Mouse (Mus musculus) retina, postnatal 7 days (tissue): ENCODE results near the gene Tmem270.

ENCODE experiments used
- DNase-seq: peaks from one replicate; pipeline ENCODE4 v3.0.0-alpha.2; 2012; ENCODE audit warnings: low read depth, low spot score

Tmem270 gene

DNA sequence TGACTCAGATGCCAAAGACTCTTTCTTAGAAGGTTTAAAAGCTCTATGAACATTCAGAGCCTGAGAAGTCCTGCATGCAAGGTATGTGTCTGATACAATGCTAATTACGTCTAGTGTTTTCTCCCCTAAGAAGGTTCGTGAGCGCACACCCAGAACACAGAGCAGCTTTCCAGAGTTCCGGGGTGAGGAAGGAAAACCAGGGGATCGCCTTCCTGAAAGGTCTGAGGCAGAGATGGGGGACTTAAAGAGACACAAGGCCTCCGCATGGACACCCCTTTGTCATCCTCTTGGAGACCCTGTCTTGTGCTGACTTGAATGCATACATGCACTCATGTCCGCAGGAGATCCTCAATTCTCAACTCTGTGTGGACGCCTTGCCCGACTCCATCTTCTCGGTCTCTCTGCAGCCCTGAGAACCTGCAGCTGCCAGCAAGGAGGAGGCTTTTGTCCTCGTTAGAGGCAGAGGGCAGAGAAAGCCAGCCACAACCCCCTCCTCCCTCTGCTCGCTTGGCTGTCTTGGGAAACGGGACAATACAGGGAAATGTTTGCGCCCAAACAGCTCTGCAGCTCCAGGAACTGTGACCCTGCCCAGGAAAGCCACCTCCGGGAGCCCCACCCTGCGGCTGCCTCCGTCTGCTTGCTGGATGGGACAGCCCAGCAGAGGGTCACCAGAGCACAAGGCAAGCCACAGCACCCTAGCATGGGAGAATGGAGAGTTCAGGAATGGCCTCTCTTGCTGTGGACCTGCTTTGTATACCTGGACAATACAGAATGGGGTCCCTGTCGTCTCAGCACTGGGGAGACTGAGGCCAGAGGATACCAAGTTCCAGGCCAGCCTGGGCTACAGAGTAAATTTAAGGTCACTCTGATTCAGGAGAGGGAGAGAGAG is 18.8 kb downstream of the Tmem270 start:
- DNase-seq: no peak

- DNase-seq: no peak
Observed at GRCm38 (mm10) chr5:134883077-134883476, 23.5 kb downstream of the Tmem270 start.

- no peak for DNase-seq
Observed at GRCm38 (mm10) chr5:134876801-134877200, 29.7 kb downstream of the Tmem270 start.

DNA sequence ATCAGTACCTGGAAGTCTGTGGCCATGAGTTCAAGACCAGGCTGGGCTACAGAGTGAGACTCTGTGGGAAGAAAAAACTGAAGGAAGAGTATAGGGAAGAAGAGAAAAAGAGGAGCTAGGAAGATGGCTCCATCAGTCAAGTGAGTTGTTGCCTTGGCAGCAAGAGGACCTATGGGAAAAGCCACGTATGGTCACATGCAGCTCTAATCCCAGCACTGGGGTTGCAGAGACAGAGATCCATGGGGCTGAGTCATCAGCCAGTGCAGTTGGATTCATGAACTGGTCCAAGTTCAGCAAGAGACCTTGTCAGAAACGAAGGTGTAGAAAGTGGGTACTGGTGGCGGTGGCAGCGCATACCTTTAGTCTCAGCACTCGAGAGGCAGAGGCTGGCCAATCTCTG is 31.3 kb downstream of the Tmem270 start:
- DNase-seq: no peak

GRCm38 (mm10) chr5:134873956-134874879 is 32.3 kb downstream of the Tmem270 start:
- no peak for DNase-seq

GRCm38 (mm10) chr5:134873034-134873433 is 33.5 kb downstream of the Tmem270 start:
- no peak for DNase-seq

DNA sequence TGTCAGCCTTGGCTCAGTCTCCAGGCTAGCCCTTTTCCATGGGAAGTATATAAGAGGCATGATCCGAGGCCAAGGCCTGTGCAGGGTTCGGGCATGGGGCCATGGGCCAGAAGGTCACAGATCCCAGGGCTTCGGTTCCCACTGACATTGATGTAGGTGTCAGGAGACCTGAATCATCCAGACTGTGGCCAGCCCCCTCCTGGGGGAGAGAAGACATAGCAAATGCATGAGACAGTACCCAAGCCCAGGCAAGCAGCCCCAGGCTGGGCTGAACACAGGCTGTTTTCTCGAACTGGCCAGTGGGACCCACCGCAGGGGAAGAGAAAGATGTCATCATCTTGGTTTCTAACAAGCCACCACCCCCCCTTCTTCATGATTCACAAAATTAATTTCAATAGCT is 33.9 kb downstream of the Tmem270 start:
- DNase-seq: no peak

DNA sequence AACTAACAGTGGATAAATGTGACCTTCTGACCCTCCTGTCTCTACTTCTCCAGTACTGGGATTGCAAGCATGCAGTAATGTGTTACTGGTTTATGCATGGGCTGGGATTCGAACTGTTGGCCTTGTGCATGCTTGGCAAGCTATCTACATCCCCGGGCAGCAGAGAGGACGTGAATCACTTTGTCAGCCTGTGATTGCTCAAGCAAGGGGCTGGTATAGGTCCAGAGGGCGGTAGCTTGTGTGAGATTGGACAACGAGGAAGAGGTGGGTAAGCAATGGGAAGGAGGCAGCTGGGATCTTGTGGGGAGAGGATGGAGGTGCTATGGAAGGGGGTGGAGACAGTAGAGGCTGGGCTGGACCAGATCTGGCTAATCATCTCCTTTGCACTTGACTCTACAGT is 38.0 kb downstream of the Tmem270 start:
- no peak for DNase-seq

- no peak for DNase-seq
Observed at GRCm38 (mm10) chr5:134867320-134868144, 39.0 kb downstream of the Tmem270 start.

DNA sequence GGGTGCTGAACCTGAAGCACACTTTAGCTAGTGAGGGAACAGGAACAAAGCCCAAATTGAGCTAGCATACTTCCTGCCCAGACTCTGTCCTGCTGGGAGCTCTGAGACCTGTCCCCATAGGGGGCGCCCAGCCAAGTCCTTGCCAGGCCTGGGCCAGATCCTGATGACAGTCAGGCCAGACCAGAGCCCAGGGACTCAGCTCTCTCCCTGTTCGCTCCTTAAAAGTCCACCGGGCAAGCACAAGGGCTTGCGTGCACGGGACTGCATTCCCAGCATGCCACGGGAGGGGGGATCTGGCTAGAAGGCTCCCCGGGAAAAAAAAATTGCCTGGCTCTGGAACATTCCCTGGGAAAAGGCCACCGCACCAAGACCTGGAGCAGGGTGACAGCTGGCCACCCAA is 41.4 kb downstream of the Tmem270 start:
- DNase-seq: no peak

GRCm38 (mm10) chr5:134861902-134862497 is 44.5 kb downstream of the Tmem270 start:
- no peak for DNase-seq

- DNase-seq: no peak
Observed at GRCm38 (mm10) chr5:134859193-134859592, 47.3 kb downstream of the Tmem270 start.

DNA sequence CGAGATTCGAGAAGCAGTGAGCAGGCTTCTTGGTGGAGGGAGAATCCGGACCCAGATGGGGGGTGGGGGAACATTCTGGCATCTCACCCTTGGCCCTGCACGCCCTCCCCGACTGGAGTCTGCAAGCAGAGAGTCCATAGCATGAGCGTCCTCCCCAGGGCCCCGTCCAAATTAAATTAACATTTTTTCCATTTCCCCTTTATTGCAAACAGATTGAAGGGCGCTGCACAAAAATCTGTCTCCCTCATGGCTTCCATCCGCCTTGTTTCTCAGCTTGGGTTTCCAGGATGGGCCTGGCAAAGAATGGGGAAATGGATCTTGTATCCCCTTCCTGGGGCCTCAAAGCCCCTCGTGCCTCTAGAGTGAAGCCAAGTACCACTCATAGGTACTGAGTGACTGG is 48.2 kb downstream of the Tmem270 start:
- no peak for DNase-seq

GRCm38 (mm10) chr5:134852873-134853272 is 53.7 kb downstream of the Tmem270 start:
- no peak for DNase-seq
